ENCODE assay signal across 12 mouse cellular contexts in genomic region chr9:60316510-60316909, GRCm38 (mm10).
A peak's percentile ranks its signal among the peaks of the same experiment; 100 is the strongest.
DNase-seq lines count a peak whose midpoint lies in the region; ATAC-seq lines count a peak whose summit lies in the region.
"Had no signal": no experiment of that assay in that cellular context is flagged by ENCODE, and none has a peak within 500 bp of the region (broad histone marks: within the 10 kb centered on the region; RNA-seq: fewer than 3 reads in every experiment).

No protein-coding gene starts in this region.

- no peak overlapping the region for H3K9ac ChIP-seq in kidney, embryonic 15.5 days
- no peak overlapping the region for H3K9ac ChIP-seq in heart, embryonic 13.5 days
- H3K9ac ChIP-seq: liver, postnatal 0 days; midbrain, embryonic 12.5 days had no signal

- no peak for ATAC-seq in kidney, embryonic 15.5 days (replicated peaks; ENCODE audit: low FRiP score)
- ATAC-seq in heart, embryonic 13.5 days (ENCODE audit: extremely low read depth, insufficient number of reproducible peaks, low FRiP score, low TSS enrichment), result no peak
- ATAC-seq: liver, postnatal 0 days had no signal

- peaks cover 51% of the 10 kb centered on the region for H3K4me1 ChIP-seq in kidney, embryonic 15.5 days
- peaks cover 28% of the 10 kb centered on the region for H3K4me1 ChIP-seq in heart, embryonic 13.5 days

- no peak overlapping the region for H3K4me3 ChIP-seq in kidney, embryonic 15.5 days (replicated peaks)
- H3K4me3 ChIP-seq in heart, embryonic 13.5 days, result no peak overlapping the region
- H3K4me3 ChIP-seq: forebrain, embryonic 10.5 days; midbrain, embryonic 12.5 days had no signal

- H3K27ac ChIP-seq in kidney, embryonic 15.5 days, result no peak overlapping the region
- H3K27ac ChIP-seq in heart, embryonic 13.5 days (replicated peaks), result peak overlapping the region; percentile 61
- H3K27ac ChIP-seq: forebrain, embryonic 10.5 days; midbrain, embryonic 12.5 days had no signal

- no peaks in the 10 kb centered on the region for H3K36me3 ChIP-seq in kidney, embryonic 15.5 days
- H3K36me3 ChIP-seq in heart, embryonic 13.5 days, result no peaks in the 10 kb centered on the region
- H3K36me3 ChIP-seq: forebrain, embryonic 10.5 days; midbrain, embryonic 12.5 days had no signal

- peak; percentile 37 for DNase-seq in kidney, adult 9 months
- DNase-seq in gastrocnemius, postnatal 10 days, result peak; percentile 40
- DNase-seq in kidney, postnatal 14 days, result peak; percentile 32
- no peak for DNase-seq in spleen, adult 12 weeks (ENCODE audit: low spot score)
- DNase-seq in MN1 (ENCODE audit: low spot score), result no peak
- DNase-seq in urinary bladder, postnatal 25 days (ENCODE audit: low spot score), result no peak
- DNase-seq: liver, postnatal 0 days; retina, postnatal 1 day had no signal

- WGBS in kidney, embryonic 15.5 days, result 48% methylated on average over 5 of the region's 5 CpGs
- WGBS in heart, embryonic 13.5 days, result 32% methylated on average over 5 of the region's 5 CpGs

- no peaks in the 10 kb centered on the region for H3K27me3 ChIP-seq in kidney, embryonic 15.5 days
- no peaks in the 10 kb centered on the region for H3K27me3 ChIP-seq in heart, embryonic 13.5 days (replicated peaks)
- H3K27me3 ChIP-seq: midbrain, embryonic 12.5 days had no signal

- no peaks in the 10 kb centered on the region for H3K9me3 ChIP-seq in kidney, embryonic 15.5 days (replicated peaks)
- no peaks in the 10 kb centered on the region for H3K9me3 ChIP-seq in heart, embryonic 13.5 days
- H3K9me3 ChIP-seq: forebrain, embryonic 10.5 days; midbrain, embryonic 12.5 days had no signal

- H3K4me2 ChIP-seq in kidney, embryonic 15.5 days, result no peak overlapping the region
- no peak overlapping the region for H3K4me2 ChIP-seq in heart, embryonic 13.5 days
- H3K4me2 ChIP-seq: midbrain, embryonic 12.5 days had no signal

Comparison
In these comparisons a context has a peak if more than half of its experiments do, and no peak if none do; other contexts are left out.
1. DNase-seq: peak in kidney, adult 9 months (single experiment), gastrocnemius, postnatal 10 days (single experiment) and kidney, postnatal 14 days (single experiment); none in spleen, adult 12 weeks (single experiment), MN1 (single experiment) and urinary bladder, postnatal 25 days (single experiment).